Mouse (Mus musculus): ENCODE measurements around the gene Gm11444. TPM values are rescaled to one million over a fixed set of nuclear protein-coding genes. Genes with fewer than 3 reads are reported as not detected.

Gene Gm11444
- 5.7 and 8.4 TPM in 2 replicates for polyA plus RNA-seq (2012; rRNA removed)

DNA sequence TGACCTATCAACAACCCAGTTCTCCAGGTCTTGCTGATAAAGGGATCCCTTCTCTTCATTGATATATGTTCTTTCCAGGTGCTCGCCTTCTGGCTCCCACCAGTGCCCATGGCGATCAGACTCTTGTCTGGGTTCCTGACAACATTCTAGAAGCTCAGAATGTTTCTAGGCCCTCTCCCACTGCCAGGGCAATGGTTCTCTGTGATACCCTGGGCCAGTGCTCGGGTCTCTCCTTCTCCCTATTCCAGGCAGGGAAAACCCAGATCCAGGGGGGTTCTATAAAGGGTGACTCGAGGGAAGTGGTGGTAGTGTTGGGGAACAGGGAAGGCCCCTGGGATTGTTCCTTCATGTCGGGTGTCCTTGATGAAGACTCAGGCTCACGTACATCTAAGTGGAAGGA, at the start of gene Gm11444:
Gm11444 (minus strand) TSS at position 101 of the 400 bp plus-strand sequence.
- H3K36me3 ChIP-seq (ENCODE audit: control insufficient read depth, insufficient read depth, low read length) = no peaks in the 10 kb centered on the region
- H3K4me3 ChIP-seq (ENCODE audit: control insufficient read depth, low read depth, low read length) = peak within 1 kb of the TSS; percentile 72
- peaks cover 28% of the 10 kb centered on the region for H3K4me1 ChIP-seq (ENCODE audit: control insufficient read depth, insufficient read depth, low read length)
- no peaks in the 10 kb centered on the region for H3K27me3 ChIP-seq (ENCODE audit: control insufficient read depth, insufficient read depth, low read length)
- no peak within 1 kb of the TSS for H3K27ac ChIP-seq (ENCODE audit: control insufficient read depth, insufficient read depth, low read depth, low read length)
- no peak for TF ChIP-seq CTCF (IDR thresholded peaks at IDR 0.05; ENCODE audit: control insufficient read depth, insufficient read depth, insufficient replicate concordance, low read depth, low read length)
- no peak; the same call in 1 of the 2 replicates for TF ChIP-seq POLR2A (IDR thresholded peaks at IDR 0.05; ENCODE audit: control insufficient read depth, low read depth, low read length)

DNA sequence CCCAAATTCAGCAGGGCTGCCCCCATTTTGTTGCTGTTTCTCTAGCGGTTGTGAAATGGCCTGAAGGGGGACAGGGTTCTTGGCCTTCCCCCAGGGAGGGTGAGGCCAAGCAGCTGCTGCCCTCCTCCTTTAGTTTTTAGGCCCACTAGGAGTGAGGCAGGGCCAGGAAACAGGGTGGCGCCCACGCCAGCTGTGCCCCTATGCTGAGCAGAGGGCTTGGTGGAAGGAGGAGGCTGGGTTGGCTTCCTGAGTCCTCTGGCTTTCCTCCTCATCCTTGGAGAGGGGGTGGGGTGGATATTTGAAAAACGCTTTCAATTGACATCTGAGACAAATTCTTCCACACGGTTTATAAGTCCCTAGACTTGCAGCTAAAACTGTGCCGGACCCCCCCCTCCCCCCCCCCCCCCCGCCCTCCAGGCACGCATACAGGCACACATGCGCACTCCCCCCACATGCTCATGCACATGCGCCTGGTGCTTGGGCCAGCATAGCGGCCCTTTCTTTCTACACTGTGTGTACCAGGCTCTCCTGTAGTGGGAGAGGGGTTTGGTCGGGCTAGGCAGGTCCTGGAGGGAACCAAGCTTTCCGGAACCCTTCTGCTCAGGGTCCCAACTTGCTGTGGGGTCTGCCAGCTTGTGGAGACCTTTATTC, 46.3 kb upstream of the Gm11444 start:
- Histone ChIP-seq H3K4me1 (ENCODE audit: control insufficient read depth, insufficient read depth, low read length) (peaks cover 2% of the 10 kb centered on the region; the same call in 1 of the 2 replicates), H3K27ac (ENCODE audit: control insufficient read depth, insufficient read depth, low read depth, low read length) (no peak overlapping the region), H3K27me3 (ENCODE audit: control insufficient read depth, insufficient read depth, low read length) (no peaks in the 10 kb centered on the region; the same call in 1 of the 2 replicates), H3K4me3 (ENCODE audit: control insufficient read depth, low read depth, low read length) (no peak overlapping the region), H3K36me3 (ENCODE audit: control insufficient read depth, insufficient read depth, low read length) (no peaks in the 10 kb centered on the region)
- TF ChIP-seq POLR2A (IDR thresholded peaks at IDR 0.05; ENCODE audit: control insufficient read depth, low read depth, low read length) = no peak
- no peak for TF ChIP-seq CTCF (IDR thresholded peaks at IDR 0.05; ENCODE audit: control insufficient read depth, insufficient read depth, insufficient replicate concordance, low read depth, low read length)

DNA sequence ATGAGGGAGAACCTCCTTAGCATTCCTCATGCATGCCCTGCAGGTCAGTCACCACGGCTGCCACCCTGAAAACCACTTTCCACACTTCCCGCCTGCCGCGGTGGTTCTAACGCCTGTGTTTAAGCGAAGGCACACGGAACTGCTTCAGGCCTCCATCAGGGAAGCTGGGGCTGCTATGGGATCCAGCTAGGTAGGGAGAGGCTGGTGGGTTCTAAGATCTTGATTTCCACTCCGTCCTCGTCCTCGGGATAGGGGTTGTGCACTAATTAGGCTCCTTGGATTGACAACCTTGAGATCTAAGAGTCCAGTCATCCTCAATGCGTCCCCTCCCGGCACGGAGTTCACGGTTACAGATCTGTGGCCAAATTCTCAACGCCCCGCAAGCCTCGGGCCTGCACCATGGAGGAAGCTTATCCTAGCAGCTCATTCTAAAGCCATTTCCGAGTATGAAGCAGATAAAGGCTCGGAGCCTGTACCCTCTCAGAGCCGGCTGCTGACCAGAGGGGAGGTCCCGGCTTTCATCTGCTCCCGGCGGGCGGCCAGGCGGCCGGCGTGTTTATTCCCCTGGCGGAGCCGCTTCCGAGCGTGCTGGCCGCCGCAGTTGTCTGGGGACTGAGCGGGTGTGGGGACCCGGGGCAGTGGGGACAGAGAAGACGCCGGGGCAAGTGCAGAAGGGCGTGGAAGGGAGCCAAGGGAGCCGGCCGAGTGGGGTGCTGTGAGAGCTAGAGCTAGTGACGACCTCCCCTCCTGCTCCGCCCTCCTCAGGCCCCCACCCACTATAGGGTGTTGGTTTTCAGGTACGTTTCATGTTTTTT, 44.8 kb upstream of the Gm11444 start:
- Histone ChIP-seq H3K4me3 (ENCODE audit: control insufficient read depth, low read depth, low read length) (peak overlapping the region; percentile 1), H3K27me3 (ENCODE audit: control insufficient read depth, insufficient read depth, low read length) (peaks cover 6% of the 10 kb centered on the region), H3K36me3 (ENCODE audit: control insufficient read depth, insufficient read depth, low read length) (no peaks in the 10 kb centered on the region), H3K4me1 (ENCODE audit: control insufficient read depth, insufficient read depth, low read length) (peaks cover 8% of the 10 kb centered on the region), H3K27ac (ENCODE audit: control insufficient read depth, insufficient read depth, low read depth, low read length) (no peak overlapping the region)
- TF ChIP-seq POLR2A (IDR thresholded peaks at IDR 0.05; ENCODE audit: control insufficient read depth, low read depth, low read length) = no peak
- no peak for TF ChIP-seq CTCF (IDR thresholded peaks at IDR 0.05; ENCODE audit: control insufficient read depth, insufficient read depth, insufficient replicate concordance, low read depth, low read length)

DNA sequence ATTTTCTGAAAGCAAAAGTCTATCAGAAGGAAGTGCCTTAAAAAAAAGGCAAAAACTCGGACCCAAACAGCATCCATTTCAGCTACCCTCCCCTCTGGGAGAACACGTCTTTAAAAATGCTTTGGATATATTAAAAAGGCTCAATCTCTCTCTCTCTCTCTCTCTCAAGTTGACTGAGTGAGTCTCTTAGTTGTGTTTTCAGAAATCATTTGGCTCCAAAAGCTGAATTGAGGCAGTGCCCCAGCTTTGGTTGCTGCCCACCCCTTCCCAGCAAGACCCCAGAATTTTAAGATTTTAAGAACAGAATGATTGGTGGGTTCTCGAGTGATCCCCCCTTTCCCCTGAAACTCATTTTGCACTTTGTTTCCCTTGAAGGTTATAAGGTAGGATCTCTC, 44.0 kb upstream of the Gm11444 start:
- Histone ChIP-seq H3K4me3 (ENCODE audit: control insufficient read depth, low read depth, low read length) (no peak overlapping the region), H3K36me3 (ENCODE audit: control insufficient read depth, insufficient read depth, low read length) (no peaks in the 10 kb centered on the region), H3K27me3 (ENCODE audit: control insufficient read depth, insufficient read depth, low read length) (peaks cover 12% of the 10 kb centered on the region), H3K4me1 (ENCODE audit: control insufficient read depth, insufficient read depth, low read length) (peaks cover 11% of the 10 kb centered on the region), H3K27ac (ENCODE audit: control insufficient read depth, insufficient read depth, low read depth, low read length) (no peak overlapping the region)
- no peak for TF ChIP-seq CTCF (IDR thresholded peaks at IDR 0.05; ENCODE audit: control insufficient read depth, insufficient read depth, insufficient replicate concordance, low read depth, low read length)
- no peak for TF ChIP-seq POLR2A (IDR thresholded peaks at IDR 0.05; ENCODE audit: control insufficient read depth, low read depth, low read length)

DNA sequence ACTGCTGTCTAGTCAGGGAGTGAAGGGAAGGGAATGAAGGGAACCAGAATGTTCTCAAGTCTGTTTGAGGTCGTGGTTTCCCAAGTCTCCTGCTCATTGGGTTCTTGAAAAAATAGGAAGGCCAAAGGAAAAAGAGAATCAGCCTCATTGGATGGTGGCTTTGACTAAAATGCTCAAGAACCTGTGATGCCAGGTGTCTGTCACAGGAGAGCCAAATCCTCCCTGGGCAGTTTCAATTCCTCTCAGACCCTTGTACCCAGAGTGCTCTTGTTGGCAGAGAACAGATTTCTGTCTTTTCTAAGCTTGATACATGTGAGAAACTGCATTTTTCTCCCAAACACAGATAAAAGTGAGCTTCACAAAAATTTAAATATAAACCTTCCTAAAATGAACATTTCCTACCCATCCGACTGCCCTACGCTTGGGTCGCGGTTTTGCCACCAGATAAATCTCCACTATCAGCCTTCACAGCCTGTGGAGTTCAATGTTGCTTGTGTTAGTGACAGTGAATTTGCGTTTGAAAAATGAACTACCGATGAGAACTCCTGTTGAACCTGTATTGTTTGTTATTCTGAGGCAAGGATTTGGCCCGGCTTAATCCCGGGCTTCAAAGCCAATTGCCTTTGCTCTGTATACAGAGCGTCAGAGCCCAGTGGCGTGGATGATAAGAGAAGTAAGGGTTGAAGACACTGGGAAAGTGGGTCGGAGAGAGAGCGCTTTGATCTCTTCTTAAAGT, 43.4 kb upstream of the Gm11444 start:
- Histone ChIP-seq H3K27me3 (ENCODE audit: control insufficient read depth, insufficient read depth, low read length) (peaks cover 16% of the 10 kb centered on the region), H3K4me1 (ENCODE audit: control insufficient read depth, insufficient read depth, low read length) (peaks cover 11% of the 10 kb centered on the region)

DNA sequence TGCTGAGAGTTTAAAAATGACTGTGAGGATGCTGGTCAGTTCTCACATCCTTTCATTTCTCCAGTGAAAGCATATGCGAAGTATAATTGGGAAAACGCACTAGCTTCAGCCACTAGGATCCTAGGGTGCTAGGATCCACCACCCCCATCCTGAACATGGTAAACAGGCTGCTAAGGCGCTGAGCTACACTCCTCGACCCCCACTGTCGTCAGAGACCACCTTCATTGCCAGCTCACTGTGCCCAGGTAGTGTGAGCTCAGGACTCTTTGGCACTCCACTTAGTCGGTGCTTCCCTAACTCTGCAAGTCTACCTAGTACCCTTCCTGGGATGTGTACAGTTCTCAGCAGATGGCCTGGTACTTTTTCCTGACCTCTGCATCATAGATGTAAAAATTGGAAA, 42.6 kb upstream of the Gm11444 start:
- TF ChIP-seq POLR2A (IDR thresholded peaks at IDR 0.05; ENCODE audit: control insufficient read depth, low read depth, low read length) (no peak), CTCF (IDR thresholded peaks at IDR 0.05; ENCODE audit: control insufficient read depth, insufficient read depth, insufficient replicate concordance, low read depth, low read length) (no peak)
- no peak overlapping the region for H3K4me3 ChIP-seq (ENCODE audit: control insufficient read depth, low read depth, low read length)
- H3K4me1 ChIP-seq (ENCODE audit: control insufficient read depth, insufficient read depth, low read length) = peaks cover 11% of the 10 kb centered on the region
- peaks cover 18% of the 10 kb centered on the region for H3K27me3 ChIP-seq (ENCODE audit: control insufficient read depth, insufficient read depth, low read length)
- no peak overlapping the region for H3K27ac ChIP-seq (ENCODE audit: control insufficient read depth, insufficient read depth, low read depth, low read length)
- H3K36me3 ChIP-seq (ENCODE audit: control insufficient read depth, insufficient read depth, low read length) = no peaks in the 10 kb centered on the region

More for the DNA sequence above, 43.4 kb upstream of the Gm11444 start:
- H3K4me3 ChIP-seq (ENCODE audit: control insufficient read depth, low read depth, low read length) = no peak overlapping the region
- TF ChIP-seq CTCF (IDR thresholded peaks at IDR 0.05; ENCODE audit: control insufficient read depth, insufficient read depth, insufficient replicate concordance, low read depth, low read length) = no peak
- TF ChIP-seq POLR2A (IDR thresholded peaks at IDR 0.05; ENCODE audit: control insufficient read depth, low read depth, low read length) = no peak
- H3K27ac ChIP-seq (ENCODE audit: control insufficient read depth, insufficient read depth, low read depth, low read length) = no peak overlapping the region
- no peaks in the 10 kb centered on the region for H3K36me3 ChIP-seq (ENCODE audit: control insufficient read depth, insufficient read depth, low read length)

DNA sequence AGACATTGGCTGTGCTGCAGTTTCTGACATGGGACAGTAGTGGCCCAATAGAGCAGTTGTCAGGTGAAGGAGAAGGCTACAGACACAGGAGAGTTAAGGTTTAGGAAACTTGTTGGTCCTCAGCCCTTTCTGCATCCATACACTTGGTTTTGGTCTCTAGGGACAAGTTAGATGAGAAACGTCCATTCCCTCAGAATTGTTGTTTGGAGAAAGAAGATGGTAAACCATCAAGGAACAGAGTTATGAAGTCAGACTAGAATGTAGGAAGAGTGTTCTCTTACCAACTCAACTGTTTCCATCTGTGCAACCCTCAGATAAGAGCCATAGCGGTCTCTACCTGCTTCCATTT, 41.5 kb upstream of the Gm11444 start:
- H3K27me3 ChIP-seq (ENCODE audit: control insufficient read depth, insufficient read depth, low read length) = peaks cover 18% of the 10 kb centered on the region
- no peak overlapping the region for H3K27ac ChIP-seq (ENCODE audit: control insufficient read depth, insufficient read depth, low read depth, low read length)
- H3K36me3 ChIP-seq (ENCODE audit: control insufficient read depth, insufficient read depth, low read length) = no peaks in the 10 kb centered on the region
- peaks cover 11% of the 10 kb centered on the region for H3K4me1 ChIP-seq (ENCODE audit: control insufficient read depth, insufficient read depth, low read length)
- no peak overlapping the region for H3K4me3 ChIP-seq (ENCODE audit: control insufficient read depth, low read depth, low read length)
- TF ChIP-seq CTCF (IDR thresholded peaks at IDR 0.05; ENCODE audit: control insufficient read depth, insufficient read depth, insufficient replicate concordance, low read depth, low read length) = no peak
- TF ChIP-seq POLR2A (IDR thresholded peaks at IDR 0.05; ENCODE audit: control insufficient read depth, low read depth, low read length) = no peak

Data from testis, adult 2 months (tissue).